Mouse (Mus musculus): ENCODE results near the gene Agtrap. TPM values are rescaled to one million over a fixed set of nuclear protein-coding genes. Genes with fewer than 3 reads are reported as not detected.

Gene Agtrap
- total RNA-seq, 2 experiments from 2014 or later = 6.3 to 7.6 TPM

DNA sequence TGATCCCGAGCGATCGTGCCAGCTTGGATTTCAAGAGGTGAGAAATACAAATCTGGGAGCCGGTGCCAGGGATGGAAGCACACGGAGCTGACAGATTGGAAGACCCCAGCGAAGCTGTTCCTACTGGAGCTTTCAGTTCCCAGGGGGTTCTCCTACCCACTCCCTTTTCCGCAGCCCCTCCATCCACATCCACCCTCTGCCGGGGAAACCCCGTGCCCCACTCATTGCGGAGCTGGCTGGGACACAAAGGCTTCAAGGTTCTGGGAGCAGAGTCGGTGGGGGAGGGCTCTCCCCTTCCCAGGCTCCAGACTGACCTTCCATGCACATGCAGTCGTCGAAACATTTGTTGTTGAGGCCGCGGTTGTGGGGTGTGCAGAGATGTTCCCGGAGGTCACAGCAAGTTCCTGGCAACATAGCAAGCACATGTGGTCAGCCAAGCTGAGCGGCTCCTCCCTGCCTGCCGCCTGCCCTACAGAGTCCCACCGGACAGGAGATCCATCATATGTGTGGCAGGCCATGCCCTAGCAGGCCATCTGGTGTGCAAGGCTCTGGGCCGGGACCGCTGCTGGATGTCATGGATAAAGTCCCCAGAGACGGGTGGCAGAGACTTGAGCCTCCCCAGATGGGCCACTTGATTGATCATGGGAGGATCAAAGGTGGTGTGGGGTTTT, 19.9 kb upstream of the Agtrap start:
- no peak for DNase-seq (ENCODE audit: low spot score in 2 of 2)

DNA sequence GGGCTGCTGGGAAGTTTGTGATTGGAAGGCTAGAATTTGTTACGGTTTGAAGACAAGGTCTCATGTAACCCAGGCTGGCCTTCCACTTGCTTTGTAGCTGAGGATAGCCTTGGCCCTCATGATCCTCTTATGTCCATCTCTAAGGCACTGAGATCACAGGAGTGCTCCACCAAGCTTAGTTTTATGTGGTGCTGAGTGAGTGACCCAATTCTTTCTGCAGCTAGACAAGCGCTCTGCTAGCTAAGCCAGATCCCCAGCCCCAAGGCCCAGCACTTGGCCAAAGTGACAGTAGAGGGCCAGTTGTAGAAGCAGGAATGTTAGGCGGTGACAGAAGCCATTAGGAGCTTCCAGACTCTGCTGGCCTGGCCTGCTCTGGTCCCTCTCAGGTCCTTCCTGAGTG, 16.3 kb upstream of the Agtrap start:
- DNase-seq (ENCODE audit: low spot score in 2 of 2) = no peak

DNA sequence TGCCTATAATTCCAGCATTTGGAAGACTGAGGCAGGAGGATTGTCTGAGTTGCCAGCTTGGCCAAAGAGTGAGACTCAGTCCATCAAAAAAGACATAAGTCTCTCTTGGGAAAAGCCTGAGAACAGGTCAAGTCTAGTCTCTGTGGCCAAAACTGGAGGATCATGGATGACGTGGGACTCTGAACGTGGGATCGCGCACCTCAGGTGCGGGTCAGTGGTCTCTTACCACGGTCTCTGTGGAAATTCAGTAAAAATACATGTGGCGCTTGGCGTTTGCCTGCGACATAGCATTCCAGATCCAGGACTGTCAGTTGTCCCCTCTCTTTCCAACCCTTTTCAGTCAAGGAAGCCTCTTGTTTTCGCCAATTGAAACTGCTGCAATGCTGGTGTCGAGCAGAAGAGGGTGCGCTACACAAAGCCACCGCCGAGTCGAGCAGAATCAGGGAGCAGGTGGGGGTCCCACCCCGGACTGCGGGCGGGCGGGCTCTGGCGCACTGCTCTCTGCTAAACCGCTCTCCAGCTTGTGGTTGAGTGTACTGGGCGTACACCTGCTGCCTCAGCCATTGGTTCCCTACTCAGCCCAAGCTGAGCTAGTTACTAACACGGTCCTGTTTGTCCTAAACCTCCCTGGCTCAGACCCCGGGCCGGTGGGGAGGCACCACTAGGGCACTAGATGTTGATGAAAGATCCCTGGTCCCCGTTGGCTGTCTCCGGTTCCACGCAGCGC, 14.1 kb upstream of the Agtrap start:
- peak; percentile 63 to 79 for DNase-seq (ENCODE audit: low spot score in 2 of 2)

DNA sequence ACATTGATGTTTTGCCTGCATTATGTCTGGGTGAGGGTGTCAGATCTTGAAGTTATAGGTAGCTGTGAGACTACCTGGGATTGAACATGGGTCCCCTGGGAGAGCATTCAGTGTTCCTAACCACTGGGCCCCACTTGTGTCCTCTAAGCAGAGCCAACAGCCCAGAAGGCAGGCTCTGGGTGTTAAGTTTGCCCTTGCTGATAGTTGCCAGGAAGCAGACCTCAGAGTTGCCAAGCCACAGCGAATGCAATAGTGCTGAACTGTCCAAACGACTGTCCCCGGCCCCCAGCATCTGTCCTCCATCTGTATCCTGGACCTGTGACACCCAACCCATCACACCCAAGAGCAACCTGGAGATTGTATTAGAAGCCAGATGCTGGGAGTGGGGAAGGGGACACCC, 10.8 kb upstream of the Agtrap start:
- no peak for DNase-seq (ENCODE audit: low spot score in 2 of 2)

DNA sequence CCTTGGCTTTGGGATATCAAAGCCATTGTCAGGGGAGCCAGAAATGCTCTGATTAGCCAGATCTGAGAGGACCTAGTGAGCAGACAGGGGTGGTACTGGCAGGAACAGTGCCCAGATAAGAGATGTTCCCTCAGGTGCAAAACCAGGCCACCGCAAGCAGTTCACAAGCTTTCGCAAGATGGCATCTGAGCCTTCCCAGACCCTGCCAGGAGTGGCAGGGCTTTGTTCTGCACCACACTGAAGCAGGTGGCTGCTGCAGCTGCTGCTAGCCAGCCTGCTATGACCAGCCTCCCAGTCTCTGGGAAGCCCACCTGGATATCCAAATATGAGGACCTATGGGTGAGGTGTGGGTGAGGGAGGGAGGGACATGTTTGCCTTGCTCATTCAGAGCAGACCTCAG, 10.1 kb upstream of the Agtrap start:
- DNase-seq (ENCODE audit: low spot score in 2 of 2) = no peak

DNA sequence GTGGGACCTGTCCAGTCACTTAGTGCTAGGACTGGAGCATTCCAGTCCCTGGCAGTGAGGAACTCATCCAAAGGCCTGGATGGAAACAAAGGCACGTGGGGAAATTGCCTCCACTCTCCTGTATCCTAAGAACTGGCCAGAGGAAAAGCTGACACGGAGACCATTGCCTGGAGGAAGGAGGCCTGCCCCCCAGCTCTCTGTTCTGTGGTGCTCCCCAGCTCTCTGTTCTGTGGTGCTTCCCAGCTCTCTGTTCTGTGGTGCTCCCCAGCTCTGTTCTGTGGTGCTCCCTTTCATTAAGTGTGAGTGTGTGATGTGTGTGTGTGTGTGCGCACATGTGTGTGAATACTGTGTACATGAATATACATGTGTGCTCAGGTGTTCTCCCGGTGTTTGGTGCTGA, 7.2 kb upstream of the Agtrap start:
- DNase-seq (ENCODE audit: low spot score in 2 of 2) = no peak

DNA sequence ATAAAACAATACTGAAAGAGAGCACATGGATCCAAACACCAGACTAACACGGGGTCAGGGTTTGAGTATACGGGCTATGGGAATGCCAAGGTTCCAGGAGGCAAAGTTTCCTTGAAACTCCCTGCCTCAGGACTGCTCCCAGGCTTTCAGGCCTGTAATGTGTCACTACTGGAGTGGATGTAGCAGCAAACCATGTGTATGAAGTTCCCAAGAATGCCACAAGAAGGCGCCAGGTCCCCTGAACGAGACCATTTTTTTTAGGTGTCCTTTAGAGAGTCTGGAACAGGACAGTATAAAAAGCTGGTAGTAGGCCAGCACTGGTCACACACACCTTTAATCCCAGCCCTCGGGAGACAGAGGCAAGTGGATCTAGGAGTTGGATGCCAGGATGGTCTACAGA, 6.3 kb upstream of the Agtrap start:
- no peak for DNase-seq (ENCODE audit: low spot score in 2 of 2)

DNA sequence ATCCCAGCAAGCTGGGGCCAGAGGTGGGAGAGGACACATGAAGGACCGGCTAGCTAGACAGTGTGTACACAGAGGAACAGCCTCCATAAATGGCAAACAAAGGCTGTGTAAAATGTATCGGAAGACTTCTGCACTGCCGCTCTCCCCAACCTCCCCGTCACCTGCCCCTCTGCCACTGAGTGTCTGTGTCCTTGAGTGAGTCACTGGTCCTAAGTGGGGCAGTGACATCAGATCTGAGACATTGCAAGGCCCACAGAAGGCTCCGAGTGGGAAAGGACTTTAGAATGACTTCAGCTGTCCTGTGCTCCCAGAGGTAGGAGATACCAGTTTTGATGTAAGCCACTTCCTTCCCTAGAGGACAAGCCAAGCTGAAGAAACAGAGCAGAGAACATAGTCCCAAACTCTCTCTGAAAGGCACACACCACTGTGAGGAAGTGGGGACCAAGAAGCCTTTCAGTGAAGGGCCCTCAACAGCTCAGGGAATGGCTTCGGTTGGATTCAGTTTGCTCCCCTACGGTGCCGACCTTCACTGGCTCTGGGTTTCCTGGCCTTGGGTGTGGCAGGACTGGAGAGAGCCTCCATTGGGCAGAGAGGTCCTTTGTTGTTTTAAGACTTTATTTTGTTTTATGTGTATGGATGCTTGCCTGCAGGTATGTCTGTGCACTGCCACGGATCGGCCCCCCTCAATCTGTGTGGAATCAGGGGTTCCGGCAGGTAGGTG, 4.9 kb upstream of the Agtrap start:
- no peak for DNase-seq (ENCODE audit: low spot score in 2 of 2)

DNA sequence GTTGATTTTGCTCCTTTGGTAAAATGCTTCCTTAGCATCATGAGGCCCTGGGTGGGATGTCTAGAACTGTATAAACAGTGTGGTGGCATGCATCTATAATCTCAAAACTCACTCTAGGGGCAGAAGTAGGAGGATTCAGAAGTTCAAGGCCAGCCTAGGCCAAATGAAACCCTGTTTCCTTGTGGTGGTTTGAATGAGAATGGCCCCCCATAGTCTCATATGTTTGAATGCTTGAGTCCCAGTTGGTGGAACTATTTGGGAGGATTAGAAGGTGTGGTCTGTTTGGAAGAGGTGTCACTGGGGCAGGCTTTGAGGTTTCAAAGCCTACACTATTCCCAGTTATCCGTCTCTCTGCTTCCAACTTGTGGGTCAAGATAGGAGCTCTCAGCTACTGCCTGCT, 3.4 kb upstream of the Agtrap start:
- no peak for DNase-seq (ENCODE audit: low spot score in 2 of 2)

DNA sequence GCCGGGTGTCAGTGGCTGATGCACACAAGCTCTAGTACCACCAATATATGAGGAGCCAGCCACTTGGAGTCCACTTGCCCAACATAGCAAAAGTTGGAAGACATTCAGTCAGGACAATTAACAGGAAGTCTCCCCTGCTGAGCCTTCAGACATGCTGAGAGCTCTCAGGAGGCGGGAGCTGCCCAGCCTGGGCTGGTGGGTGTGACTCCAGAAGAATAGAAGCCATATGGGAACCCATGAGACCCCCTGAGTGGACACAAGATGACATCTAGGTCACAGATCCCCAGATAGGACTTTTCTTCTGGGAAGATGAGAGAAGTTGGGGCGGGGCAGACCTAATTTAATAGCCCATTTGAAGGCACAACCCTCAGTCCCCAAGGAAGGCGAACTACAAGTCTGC, 1.3 kb upstream of the Agtrap start:
- no peak for DNase-seq (ENCODE audit: low spot score in 2 of 2)

DNA sequence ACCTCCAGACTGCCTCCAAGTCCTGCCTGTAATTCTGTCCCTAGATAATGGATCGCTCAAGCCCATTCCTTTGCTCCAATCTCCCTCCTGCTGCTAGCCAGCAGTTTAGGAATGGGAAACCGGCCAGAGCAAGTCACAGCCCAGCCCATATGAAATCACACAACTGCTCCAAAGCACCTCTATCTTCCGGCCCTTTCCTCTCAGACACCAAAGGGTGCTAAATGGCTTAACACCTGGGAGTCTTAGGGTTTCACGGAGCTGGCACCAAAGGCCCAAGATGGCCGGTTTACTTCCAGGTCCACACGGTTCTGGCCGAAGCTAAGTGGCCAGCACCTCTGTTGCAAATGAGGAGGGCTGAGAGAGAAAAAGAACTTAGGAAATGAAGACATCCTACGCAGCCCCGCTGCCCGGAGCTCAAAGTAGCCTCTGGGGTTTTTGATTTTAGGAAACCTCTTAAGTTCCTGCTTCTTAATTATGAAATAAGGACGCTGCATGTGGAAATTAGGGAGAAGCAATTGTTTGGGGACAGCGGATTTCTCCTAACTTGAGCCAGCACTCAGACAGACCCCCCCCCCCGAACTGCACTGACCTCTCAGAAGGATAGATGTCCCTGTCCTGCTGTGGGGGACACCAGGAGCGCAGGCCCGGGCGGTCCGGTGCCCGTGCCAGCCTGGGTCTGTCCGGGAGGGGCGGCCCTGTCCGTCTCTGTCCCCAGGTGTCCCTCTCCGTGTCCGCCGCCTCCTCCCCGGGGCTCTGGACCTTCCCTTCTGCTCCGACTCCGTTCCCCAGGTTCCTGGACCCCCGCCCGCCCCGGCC, 532 bp downstream of the Agtrap start:
- no peak for DNase-seq (ENCODE audit: low spot score in 2 of 2)

DNA sequence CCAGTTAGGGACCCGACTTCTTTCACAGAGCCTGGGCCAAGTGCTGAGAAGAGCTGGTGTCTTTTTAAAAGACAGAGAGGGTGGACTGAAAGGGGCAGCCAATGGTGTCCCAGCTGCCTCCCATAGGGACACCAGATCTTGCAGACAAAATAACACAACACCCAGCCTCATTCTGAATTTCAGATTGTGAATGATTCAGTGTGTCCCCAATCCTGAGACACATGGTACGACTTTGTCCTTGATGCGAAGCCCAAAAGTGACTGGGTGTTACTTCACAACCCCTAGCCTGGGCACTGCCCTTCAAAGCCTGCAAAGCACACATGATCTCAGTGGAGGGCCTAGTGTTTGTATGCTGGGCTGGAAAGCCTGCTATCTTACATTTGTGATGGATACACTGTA, 1.9 kb downstream of the Agtrap start:
- no peak for DNase-seq (ENCODE audit: low spot score in 2 of 2)

DNA sequence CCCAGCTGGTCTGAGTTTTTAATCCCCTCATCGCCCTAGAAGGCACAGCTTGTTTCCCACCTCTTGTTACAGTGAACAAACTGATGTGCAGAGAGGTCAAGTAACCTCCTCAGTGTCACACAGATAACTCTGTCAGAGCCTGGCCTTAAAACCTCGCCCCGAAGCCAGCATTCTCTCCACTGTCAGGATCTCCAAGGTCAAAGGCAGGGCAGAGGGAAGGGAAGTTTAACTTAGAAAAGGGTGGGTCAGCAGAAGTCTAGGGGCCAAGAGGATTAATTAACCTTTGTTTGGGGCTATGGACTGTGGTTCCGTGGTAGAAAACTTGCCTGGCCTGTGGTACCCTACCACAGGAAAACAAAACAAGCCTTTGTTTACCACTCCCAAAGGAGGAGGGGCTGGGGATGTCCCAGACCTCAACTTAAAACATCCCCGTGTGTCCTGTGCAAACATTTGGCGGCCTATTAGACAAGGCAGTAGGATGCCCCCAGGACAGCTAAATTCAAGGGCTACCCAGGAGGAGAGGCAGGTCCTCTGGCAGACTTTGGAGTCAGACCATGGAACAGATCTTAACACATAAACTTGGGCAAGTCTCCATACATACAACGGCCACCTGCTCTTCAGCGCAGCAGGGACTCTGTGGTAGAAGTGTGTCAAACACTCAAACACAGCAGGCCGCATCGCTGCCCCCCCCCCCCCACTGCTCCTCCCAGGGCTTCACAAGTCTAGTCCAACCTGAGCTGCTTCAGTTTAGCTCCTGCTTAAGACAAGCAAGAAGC, 2.5 kb downstream of the Agtrap start:
- DNase-seq (ENCODE audit: low spot score in 2 of 2) = no peak

DNA sequence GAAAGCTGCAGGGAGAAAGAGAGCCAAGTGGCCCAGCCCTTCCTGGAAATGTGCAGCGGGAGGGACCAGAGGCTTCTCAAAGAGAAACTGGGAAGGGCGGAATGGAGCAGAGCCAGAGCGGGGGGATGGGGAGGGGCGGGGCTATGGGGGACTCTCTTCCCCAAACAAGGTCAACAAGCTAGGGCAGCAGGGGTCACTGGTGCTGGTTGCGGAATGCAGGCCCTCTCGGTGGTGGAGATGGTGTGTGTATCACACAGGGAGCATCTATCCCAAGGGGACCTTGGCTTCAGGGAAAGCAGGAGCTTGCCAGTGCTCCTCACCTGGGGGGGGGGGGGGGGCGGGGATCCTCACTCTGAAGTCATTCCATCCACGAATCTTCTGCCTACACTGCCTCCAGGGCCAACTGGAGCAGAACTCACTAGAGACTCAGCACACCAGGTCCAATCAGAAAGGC, 3.5 kb downstream of the Agtrap start:
- DNase-seq (ENCODE audit: low spot score in 2 of 2) = no peak

DNA sequence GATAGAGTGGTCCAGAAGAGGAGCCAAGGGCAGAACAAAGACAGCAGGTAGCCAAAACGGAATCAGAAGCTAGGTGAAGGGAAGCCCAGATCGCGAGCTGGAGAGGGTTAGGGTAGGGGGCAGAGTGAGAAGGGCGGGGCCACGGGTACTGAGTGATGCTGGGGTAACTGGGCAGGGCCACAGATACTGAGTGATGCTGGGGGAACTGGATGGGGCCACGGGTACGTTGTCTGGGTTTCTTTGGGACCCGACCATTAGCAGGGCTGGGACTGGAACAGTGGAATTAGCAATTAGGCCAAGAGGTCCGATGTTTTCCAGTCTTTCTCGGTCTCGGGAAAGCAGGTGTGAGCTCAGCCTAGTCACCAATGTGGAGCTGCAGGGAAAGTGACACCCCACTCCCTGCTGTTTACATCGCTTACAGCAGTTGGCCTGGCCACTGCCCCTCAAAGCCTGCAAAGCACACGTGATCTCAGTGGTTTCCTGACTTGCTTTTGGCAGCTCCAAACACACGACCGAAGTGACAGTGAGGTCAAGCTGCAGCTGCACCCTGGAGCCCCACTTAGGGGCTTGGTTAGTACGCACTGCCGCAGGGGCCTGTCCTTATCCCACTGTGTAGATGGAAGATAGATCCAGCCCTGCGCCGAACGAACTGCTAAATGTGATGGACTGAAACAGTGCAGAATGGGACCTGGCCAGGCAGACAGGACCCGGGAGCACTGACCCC, 4.5 kb downstream of the Agtrap start:
- no peak for DNase-seq (ENCODE audit: low spot score in 2 of 2)

DNA sequence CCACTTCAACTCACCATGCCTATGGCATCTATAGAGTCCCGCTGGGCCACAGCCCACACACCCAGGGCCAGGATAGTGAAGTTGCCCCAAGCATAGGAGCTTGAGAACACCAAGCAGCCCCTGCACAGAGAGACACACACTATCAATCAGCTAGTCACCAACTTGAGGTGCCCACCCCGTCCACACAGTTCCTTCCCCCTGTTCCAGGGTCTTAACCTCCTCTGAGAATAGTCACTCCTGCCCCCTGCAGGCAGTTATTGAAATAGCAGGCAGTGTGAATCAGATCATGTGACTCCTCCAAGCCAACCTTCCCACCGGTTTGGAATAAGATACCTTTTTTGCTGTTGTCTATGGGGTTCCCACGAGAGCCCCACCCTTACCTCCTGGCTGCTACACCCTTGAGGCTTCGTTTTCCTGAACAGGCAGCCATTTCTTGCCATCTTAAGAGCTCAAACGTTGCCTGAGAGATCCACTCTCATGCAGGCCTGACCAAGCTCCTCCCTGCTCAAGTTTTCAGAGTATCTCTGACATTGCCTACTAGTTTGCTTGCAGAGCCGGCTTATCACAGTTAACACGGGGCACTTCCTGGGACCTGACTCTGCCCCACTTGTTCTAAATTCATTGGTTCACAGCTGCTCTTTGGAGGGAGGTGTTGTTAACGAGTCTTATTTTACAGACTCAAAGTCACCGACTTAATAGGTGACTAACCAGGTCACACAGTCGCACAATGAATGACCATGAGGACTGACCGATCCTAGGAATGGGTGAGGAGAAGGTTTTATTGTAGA, 5.4 kb downstream of the Agtrap start:
- peak in 1 of 2 experiments; percentile 48 for DNase-seq (ENCODE audit: low spot score in 2 of 2)

DNA sequence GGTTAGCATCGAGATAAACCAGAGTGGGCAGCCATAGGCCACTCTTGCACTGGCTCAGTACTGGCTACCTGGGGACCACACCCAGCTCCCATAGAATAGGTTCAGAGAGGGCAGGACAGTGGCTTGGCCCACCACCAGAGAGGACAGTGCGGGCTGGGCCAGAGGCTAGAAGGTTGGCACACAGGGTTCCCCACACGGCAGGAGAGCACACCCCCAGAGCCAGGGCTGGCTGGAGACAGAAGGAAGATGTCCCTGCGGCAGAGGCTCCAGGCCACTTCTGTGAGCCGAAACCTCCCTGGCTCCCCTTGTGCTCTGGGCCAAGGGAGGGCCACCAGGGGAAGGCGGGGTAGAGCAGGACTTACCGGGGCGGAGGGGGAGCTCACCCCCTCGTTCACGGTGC, 6.6 kb downstream of the Agtrap start:
- no peak for DNase-seq (ENCODE audit: low spot score in 2 of 2)

DNA sequence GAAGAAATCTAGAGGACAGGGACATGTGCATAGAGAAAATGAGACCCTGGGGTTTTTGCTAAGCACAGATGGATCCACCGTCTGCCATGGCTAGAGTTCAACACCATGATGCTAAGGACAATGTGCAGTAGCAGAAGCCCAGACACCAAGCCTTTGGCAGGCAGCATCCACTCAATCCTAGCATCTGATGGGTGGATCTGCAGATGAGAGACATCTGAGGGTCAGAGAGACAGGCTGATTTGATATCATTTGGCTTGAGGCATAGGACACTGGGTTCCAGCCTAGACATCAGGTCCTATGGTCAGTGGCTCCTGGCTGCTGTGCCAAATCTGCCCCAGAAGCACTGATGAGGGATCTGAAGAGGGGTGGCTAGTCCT, 7.2 kb downstream of the Agtrap start:
- DNase-seq (ENCODE audit: low spot score in 2 of 2) = no peak

DNA sequence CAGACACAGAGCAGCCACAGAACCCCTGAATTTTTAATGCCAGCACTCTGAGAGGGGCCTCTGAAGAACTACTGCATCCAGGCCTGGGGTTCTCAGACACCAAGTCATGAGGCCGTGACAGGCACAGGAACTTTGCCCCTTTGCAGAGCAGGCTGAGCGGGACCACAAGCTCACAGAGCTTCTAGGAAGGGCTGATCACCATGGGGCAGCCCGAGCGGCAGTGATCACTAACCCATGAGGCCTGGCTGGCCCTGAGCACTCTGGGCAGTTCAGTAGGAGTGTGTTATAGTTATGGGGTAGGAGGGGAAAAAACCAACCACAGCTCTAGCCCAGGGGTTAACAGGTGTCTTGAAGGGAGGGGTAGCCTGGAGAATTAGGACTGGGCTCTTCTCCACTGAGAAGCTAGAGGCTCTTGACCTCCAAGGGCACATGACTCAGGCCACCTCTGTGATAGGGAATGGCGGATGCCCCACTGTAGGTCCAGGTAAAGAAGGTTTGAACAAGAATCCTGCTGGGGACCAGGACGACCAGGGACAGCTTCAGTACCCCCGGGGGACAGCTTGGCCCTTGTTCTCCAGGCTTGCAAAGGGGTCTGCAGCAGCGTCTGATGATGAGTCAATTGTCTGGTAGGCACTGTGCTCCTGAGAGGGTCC, 7.8 kb downstream of the Agtrap start:
- no peak for DNase-seq (ENCODE audit: low spot score in 2 of 2)

Measured in layer of hippocampus, adult 18-20 months (tissue).